Mouse (Mus musculus): Measurements from ENCODE around the gene Tyw5. TPM values are rescaled to one million over a fixed set of nuclear protein-coding genes. Genes with fewer than 3 reads are reported as not detected.

The Tyw5 gene
- polyA plus RNA-seq, 1 experiment = 2.7 TPM

- no peak for DNase-seq (ENCODE audit: low read depth in 1 of 2, low spot score in 2 of 2)
- H3K4me3 ChIP-seq (ENCODE audit: extremely low read depth, insufficient read depth, insufficient read length) = no peak overlapping the region
- no peaks in the 10 kb centered on the region; the same call in 1 of the 2 replicates for H3K4me1 ChIP-seq (ENCODE audit: control insufficient read depth, insufficient read depth, insufficient read length)
- TF ChIP-seq CTCF (IDR thresholded peaks at IDR 0.05; ENCODE audit: extremely low read depth, insufficient read depth, insufficient read length, insufficient replicate concordance) (no peak), POLR2A (IDR thresholded peaks at IDR 0.05; ENCODE audit: low read depth, low read length) (no peak)
- 50% methylated on average over 4 of the region's 4 CpGs for WGBS
- no peaks in the 10 kb centered on the region for H3K27me3 ChIP-seq (ENCODE audit: control insufficient read depth, insufficient read depth, low read length)
- H3K36me3 ChIP-seq (ENCODE audit: control insufficient read depth, insufficient read depth, low read length) = no peaks in the 10 kb centered on the region
- no peak overlapping the region for H3K27ac ChIP-seq (ENCODE audit: insufficient read depth, low read length)
Measured at GRCm38 (mm10) chr1:57370451-57370850, 36.5 kb downstream of the Tyw5 start.

GRCm38 (mm10) chr1:57369111-57369510 lies 37.8 kb downstream of the Tyw5 start:
- Histone ChIP-seq H3K4me3 (ENCODE audit: extremely low read depth, insufficient read depth, insufficient read length) (no peak overlapping the region), H3K4me1 (ENCODE audit: control insufficient read depth, insufficient read depth, insufficient read length) (no peaks in the 10 kb centered on the region), H3K27me3 (ENCODE audit: control insufficient read depth, insufficient read depth, low read length) (no peaks in the 10 kb centered on the region), H3K36me3 (ENCODE audit: control insufficient read depth, insufficient read depth, low read length) (no peaks in the 10 kb centered on the region), H3K27ac (ENCODE audit: insufficient read depth, low read length) (no peak overlapping the region)
- DNase-seq (ENCODE audit: low read depth in 1 of 2, low spot score in 2 of 2) = no peak
- no peak for TF ChIP-seq CTCF (IDR thresholded peaks at IDR 0.05; ENCODE audit: extremely low read depth, insufficient read depth, insufficient read length, insufficient replicate concordance)
- no peak for TF ChIP-seq POLR2A (IDR thresholded peaks at IDR 0.05; ENCODE audit: low read depth, low read length)
- WGBS = 89% methylated on average over 4 of the region's 4 CpGs

DNA sequence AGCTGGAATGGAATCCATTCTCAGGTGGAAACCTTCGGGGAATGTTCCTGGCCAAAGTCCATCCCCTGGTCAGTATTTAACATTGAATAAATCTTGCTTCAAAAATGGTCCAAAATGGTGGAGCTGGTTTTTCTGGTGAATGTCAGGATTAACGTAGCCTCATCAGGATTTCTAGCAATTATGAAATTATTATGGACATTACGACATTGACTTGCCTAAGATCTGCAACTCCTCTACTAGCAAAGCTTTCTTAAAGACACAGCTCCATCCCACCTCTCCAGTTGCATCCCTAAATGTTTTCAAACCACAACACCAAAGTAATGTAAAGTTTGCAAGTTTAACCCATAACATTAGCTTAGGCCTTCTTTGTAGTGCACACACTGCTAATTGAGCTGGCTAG lies 39.5 kb downstream of the Tyw5 start:
- WGBS = 94% methylated on average over 3 of the region's 3 CpGs
- TF ChIP-seq CTCF (IDR thresholded peaks at IDR 0.05; ENCODE audit: extremely low read depth, insufficient read depth, insufficient read length, insufficient replicate concordance) (no peak), POLR2A (IDR thresholded peaks at IDR 0.05; ENCODE audit: low read depth, low read length) (no peak)

DNA sequence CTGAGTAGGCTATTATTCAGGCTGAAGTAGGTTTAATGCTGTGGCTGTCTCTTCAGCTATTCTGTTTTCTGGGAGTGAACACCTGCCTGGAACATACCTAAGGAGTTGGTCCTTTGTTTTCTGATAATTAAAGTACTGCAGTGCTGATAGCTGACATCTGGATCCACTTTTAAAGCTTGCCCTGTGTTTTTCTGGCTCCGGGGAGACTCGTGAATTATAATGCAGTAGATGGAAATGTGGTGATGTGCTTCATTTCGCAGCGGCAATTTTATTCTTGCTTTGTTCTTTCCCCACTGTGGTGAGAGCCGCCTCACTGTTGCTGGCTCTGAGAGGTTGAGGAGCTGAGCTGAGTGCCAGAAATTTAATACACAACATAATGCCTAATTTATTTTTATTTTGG lies 48.4 kb downstream of the Tyw5 start:
- no peak overlapping the region for H3K4me3 ChIP-seq (ENCODE audit: extremely low read depth, insufficient read depth, insufficient read length)
- no peaks in the 10 kb centered on the region for H3K36me3 ChIP-seq (ENCODE audit: control insufficient read depth, insufficient read depth, low read length)
- no peaks in the 10 kb centered on the region for H3K27me3 ChIP-seq (ENCODE audit: control insufficient read depth, insufficient read depth, low read length)
- no peak for TF ChIP-seq CTCF (IDR thresholded peaks at IDR 0.05; ENCODE audit: extremely low read depth, insufficient read depth, insufficient read length, insufficient replicate concordance)
- no peak for TF ChIP-seq POLR2A (IDR thresholded peaks at IDR 0.05; ENCODE audit: low read depth, low read length)
- WGBS = 92% methylated on average over 5 of the region's 5 CpGs
- no peak for DNase-seq (ENCODE audit: low read depth in 1 of 2, low spot score in 2 of 2)
- H3K4me1 ChIP-seq (ENCODE audit: control insufficient read depth, insufficient read depth, insufficient read length) = no peaks in the 10 kb centered on the region
- H3K27ac ChIP-seq (ENCODE audit: insufficient read depth, low read length) = no peak overlapping the region

More for the DNA sequence above, 39.5 kb downstream of the Tyw5 start:
- Histone ChIP-seq H3K27me3 (ENCODE audit: control insufficient read depth, insufficient read depth, low read length) (no peaks in the 10 kb centered on the region), H3K36me3 (ENCODE audit: control insufficient read depth, insufficient read depth, low read length) (no peaks in the 10 kb centered on the region), H3K4me3 (ENCODE audit: extremely low read depth, insufficient read depth, insufficient read length) (no peak overlapping the region), H3K27ac (ENCODE audit: insufficient read depth, low read length) (no peak overlapping the region), H3K4me1 (ENCODE audit: control insufficient read depth, insufficient read depth, insufficient read length) (no peaks in the 10 kb centered on the region)
- no peak for DNase-seq (ENCODE audit: low read depth in 1 of 2, low spot score in 2 of 2)

DNA sequence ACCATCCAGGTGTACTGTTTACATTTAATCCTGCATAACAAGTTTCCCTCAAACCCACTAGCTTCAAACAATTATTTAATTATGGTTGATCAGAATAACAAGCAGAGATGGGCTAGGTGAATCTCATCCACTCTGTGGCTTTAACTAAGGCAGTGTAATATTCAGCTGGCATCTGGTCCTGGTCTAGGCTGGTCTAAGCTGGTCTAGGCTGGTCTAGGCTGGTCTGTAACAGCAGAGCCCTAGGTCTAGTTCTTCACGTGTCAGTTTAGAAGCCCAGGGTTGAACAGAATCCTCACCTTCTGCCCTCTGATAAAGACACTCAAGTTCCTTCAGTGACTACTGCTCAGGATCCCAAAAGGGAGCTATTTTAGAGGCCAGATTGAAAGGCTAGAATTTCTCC lies 55.0 kb downstream of the Tyw5 start:
- Histone ChIP-seq H3K4me1 (ENCODE audit: control insufficient read depth, insufficient read depth, insufficient read length) (no peaks in the 10 kb centered on the region), H3K4me3 (ENCODE audit: extremely low read depth, insufficient read depth, insufficient read length) (no peak overlapping the region), H3K27ac (ENCODE audit: insufficient read depth, low read length) (no peak overlapping the region), H3K27me3 (ENCODE audit: control insufficient read depth, insufficient read depth, low read length) (no peaks in the 10 kb centered on the region), H3K36me3 (ENCODE audit: control insufficient read depth, insufficient read depth, low read length) (no peaks in the 10 kb centered on the region)
- 82% methylated on average over 1 of the region's 1 CpGs for WGBS
- no peak for TF ChIP-seq POLR2A (IDR thresholded peaks at IDR 0.05; ENCODE audit: low read depth, low read length)
- TF ChIP-seq CTCF (IDR thresholded peaks at IDR 0.05; ENCODE audit: extremely low read depth, insufficient read depth, insufficient read length, insufficient replicate concordance) = no peak
- DNase-seq (ENCODE audit: low read depth in 1 of 2, low spot score in 2 of 2) = no peak

DNA sequence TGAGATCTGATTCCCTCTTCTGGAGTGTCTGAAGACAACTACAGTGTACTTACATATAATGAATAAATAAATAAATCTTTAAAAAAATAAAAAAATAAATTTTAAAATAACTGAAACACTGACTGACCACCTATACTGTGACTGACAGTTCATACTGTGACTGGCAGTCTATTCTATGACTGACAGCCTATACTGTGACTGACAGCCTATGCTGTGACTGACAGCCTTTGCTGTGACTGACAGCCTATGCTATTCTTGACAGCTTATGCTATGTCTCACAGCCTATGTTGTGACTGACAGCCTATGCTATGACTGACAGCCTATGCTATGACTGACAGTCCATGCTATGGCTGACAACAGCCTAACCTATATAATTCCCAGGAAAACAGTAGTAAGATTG lies 59.4 kb downstream of the Tyw5 start:
- no peaks in the 10 kb centered on the region for H3K4me1 ChIP-seq (ENCODE audit: control insufficient read depth, insufficient read depth, insufficient read length)
- DNase-seq (ENCODE audit: low read depth in 1 of 2, low spot score in 2 of 2) = no peak
- no peak overlapping the region for H3K4me3 ChIP-seq (ENCODE audit: extremely low read depth, insufficient read depth, insufficient read length)
- H3K27me3 ChIP-seq (ENCODE audit: control insufficient read depth, insufficient read depth, low read length) = no peaks in the 10 kb centered on the region
- H3K27ac ChIP-seq (ENCODE audit: insufficient read depth, low read length) = no peak overlapping the region
- TF ChIP-seq POLR2A (IDR thresholded peaks at IDR 0.05; ENCODE audit: low read depth, low read length) (no peak), CTCF (IDR thresholded peaks at IDR 0.05; ENCODE audit: extremely low read depth, insufficient read depth, insufficient read length, insufficient replicate concordance) (no peak)
- H3K36me3 ChIP-seq (ENCODE audit: control insufficient read depth, insufficient read depth, low read length) = no peaks in the 10 kb centered on the region

DNA sequence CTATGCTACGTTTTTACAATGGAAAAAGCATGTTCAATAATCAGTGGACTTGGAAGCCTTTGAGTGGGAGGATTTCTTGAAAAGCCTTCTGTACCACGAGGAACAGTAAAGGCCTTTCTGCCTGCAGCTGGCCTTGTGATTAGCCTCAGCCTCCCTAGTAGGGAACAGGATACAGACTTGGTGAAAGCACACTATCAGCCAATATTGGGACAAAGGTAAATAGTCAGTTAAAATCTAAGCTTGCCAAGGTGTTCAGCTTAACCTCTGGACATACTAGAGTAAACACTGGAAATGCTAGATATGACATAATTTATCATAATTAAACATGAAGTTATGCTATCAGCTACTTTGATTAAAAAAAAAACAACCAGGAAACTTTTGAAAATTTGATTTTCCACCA lies 65.7 kb downstream of the Tyw5 start:
- WGBS = 76% methylated on average over 2 of the region's 2 CpGs
- DNase-seq (ENCODE audit: low read depth in 1 of 2, low spot score in 2 of 2) = no peak
- Histone ChIP-seq H3K36me3 (ENCODE audit: control insufficient read depth, insufficient read depth, low read length) (no peaks in the 10 kb centered on the region), H3K27ac (ENCODE audit: insufficient read depth, low read length) (no peak overlapping the region), H3K27me3 (ENCODE audit: control insufficient read depth, insufficient read depth, low read length) (no peaks in the 10 kb centered on the region), H3K4me1 (ENCODE audit: control insufficient read depth, insufficient read depth, insufficient read length) (no peaks in the 10 kb centered on the region), H3K4me3 (ENCODE audit: extremely low read depth, insufficient read depth, insufficient read length) (no peak overlapping the region)
- TF ChIP-seq CTCF (IDR thresholded peaks at IDR 0.05; ENCODE audit: extremely low read depth, insufficient read depth, insufficient read length, insufficient replicate concordance) (no peak), POLR2A (IDR thresholded peaks at IDR 0.05; ENCODE audit: low read depth, low read length) (no peak)

All from spleen, adult 2 months (tissue).